Mouse (Mus musculus) brain, embryonic 14.5 days (tissue): ENCODE measurements around the gene Pim1.

Source experiments
- CTCF ChIP-seq: fragments of 200-500 bp; IDR thresholded peaks from 2 replicates; pipeline ENCODE4 v1.5.1; 2012; ENCODE audit warnings: inconsistent platforms, mild to moderate bottlenecking, moderate library complexity, borderline replicate concordance; ENCODE audit not compliant: insufficient read depth, insufficient read length; ENCODE audit errors: extremely low read depth
- POLR2A ChIP-seq: fragments of 200-500 bp; IDR thresholded peaks from 2 replicates; pipeline ENCODE4 v1.6.1; 2012; ENCODE audit warnings: mild to moderate bottlenecking, inconsistent platforms, borderline replicate concordance; ENCODE audit not compliant: poor library complexity, insufficient read depth, insufficient read length, severe bottlenecking; ENCODE audit errors: extremely low read depth

DNA sequence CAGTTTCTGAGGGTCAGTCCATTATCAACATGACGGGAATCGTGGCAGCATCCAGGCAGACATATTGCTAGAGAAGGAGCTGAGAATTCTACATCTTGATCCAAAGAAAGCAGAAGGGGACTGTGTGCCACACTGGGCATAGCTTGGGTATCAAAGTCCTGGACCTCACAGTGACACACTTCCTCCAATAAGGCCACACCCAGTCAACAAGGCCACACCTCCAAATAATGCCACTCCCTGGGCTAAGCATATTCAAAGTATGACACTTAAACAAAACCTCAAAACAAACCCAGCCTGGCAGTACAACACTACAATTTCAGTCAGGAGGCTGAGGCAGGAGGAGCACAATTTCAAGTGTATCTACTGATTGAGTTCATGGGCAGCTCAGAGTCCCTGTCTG lies 7.3 kb upstream of the Pim1 start:
- no peak for TF ChIP-seq CTCF
- no peak for TF ChIP-seq POLR2A
